ENCODE assay signal across 24 mouse cellular contexts in the genomic region with DNA sequence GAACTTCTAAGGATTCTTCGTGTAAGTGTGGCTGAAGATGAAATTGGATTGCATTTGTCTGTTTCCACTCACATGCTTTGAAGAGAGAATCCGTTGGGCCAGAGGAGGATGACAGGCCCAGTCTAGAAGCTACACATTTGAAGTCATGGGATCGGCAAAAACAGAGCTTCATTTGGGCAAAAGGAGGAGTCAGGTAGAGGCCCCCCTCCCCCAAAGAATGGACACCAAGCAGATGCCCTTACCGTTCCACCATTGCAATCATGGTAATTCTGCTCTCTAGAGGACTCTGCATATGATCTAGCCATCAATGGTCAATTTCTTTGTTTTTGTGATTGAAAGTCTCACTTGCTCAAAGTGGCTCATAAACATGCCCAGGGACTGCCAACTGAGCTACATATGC.
"Had no signal": no experiment of that assay in that cellular context is flagged by ENCODE, and none has a peak within 500 bp of the region (broad histone marks: within the 10 kb centered on the region; RNA-seq: fewer than 3 reads in every experiment).

No protein-coding gene starts in this region.

- H3K4me3 ChIP-seq: embryonic facial prominence, embryonic 10.5 days; embryonic facial prominence, embryonic 12.5 days; embryonic facial prominence, embryonic 13.5 days; embryonic facial prominence, embryonic 15.5 days; erythroblast, embryonic 14.5 days; forebrain, embryonic 10.5 days; forebrain, embryonic 12.5 days; forebrain, embryonic 13.5 days; forebrain, embryonic 15.5 days; gastrocnemius, adult 2 months; heart, adult 2 months; heart, embryonic 10.5 days had no signal

- H3K4me2 ChIP-seq: embryonic facial prominence, embryonic 12.5 days; embryonic facial prominence, embryonic 13.5 days; embryonic facial prominence, embryonic 15.5 days; forebrain, embryonic 12.5 days; forebrain, embryonic 13.5 days; forebrain, embryonic 15.5 days had no signal

- H3K27ac ChIP-seq: embryonic facial prominence, embryonic 10.5 days; embryonic facial prominence, embryonic 12.5 days; embryonic facial prominence, embryonic 13.5 days; embryonic facial prominence, embryonic 15.5 days; forebrain, embryonic 10.5 days; forebrain, embryonic 12.5 days; forebrain, embryonic 13.5 days; forebrain, embryonic 15.5 days; gastrocnemius, adult 2 months; heart, adult 2 months; heart, embryonic 10.5 days had no signal

- H3K9me3 ChIP-seq: embryonic facial prominence, embryonic 10.5 days; embryonic facial prominence, embryonic 12.5 days; embryonic facial prominence, embryonic 13.5 days; embryonic facial prominence, embryonic 15.5 days; forebrain, embryonic 10.5 days; forebrain, embryonic 12.5 days; forebrain, embryonic 13.5 days; forebrain, embryonic 15.5 days; heart, embryonic 10.5 days had no signal

- H3K4me1 ChIP-seq: embryonic facial prominence, embryonic 12.5 days; embryonic facial prominence, embryonic 15.5 days; forebrain, embryonic 12.5 days; forebrain, embryonic 13.5 days had no signal

- H3K36me3 ChIP-seq: embryonic facial prominence, embryonic 10.5 days; embryonic facial prominence, embryonic 12.5 days; embryonic facial prominence, embryonic 13.5 days; embryonic facial prominence, embryonic 15.5 days; forebrain, embryonic 10.5 days; forebrain, embryonic 12.5 days; forebrain, embryonic 15.5 days; heart, embryonic 10.5 days had no signal

- H3K27me3 ChIP-seq: embryonic facial prominence, embryonic 12.5 days; embryonic facial prominence, embryonic 13.5 days; embryonic facial prominence, embryonic 15.5 days; forebrain, embryonic 12.5 days; forebrain, embryonic 13.5 days; forebrain, embryonic 15.5 days had no signal

- DNase-seq: cerebellum, adult 9-10 months; cerebellum, adult 9-11 months; cerebellum, postnatal 10 days; cerebellum, postnatal 14 days; cerebellum, postnatal 25 days; cerebellum, postnatal 36 days; embryo, embryonic 11 days; forebrain, postnatal 0 days; gastrocnemius, adult 2 months; gastrocnemius, postnatal 10 days; gastrocnemius, postnatal 25 days; gastrocnemius, postnatal 36 days; heart, adult 18-20 months; heart, adult 2 months had no signal

- H3K9ac ChIP-seq: embryonic facial prominence, embryonic 12.5 days; embryonic facial prominence, embryonic 13.5 days; embryonic facial prominence, embryonic 15.5 days; forebrain, embryonic 12.5 days; forebrain, embryonic 13.5 days; forebrain, embryonic 15.5 days; forebrain, postnatal 0 days had no signal
